Mouse (Mus musculus) thymus, postnatal 4 days (tissue): ENCODE measurements around the gene Ccdc157.
"Not testable (repeated sequence)": the region's sequence is repeated elsewhere in the genome, so short reads cannot be mapped to it uniquely, and the experiment has no call there.

Experiments
- DNase-seq: peaks from one replicate; pipeline ENCODE4 v3.0.0; 2021

Gene Ccdc157

DNA sequence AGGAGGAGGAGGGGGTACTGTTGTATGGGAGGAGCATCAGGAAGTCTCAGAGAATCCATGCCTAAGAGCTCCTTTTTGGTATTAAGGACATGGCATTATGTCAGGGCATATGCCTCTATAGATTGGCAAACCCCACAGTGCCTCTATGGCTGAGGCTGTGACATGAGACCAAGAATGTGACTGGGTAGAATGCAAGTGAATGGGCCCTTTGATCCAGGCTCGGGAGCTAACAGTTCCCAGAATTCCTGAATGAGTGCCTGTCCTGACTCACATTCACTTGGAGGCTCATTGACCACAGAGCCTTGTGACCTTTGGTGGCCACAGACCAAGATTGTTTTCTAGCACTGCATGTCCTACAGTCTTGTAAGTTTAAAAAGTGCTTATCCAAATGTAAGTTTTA, 22.0 kb upstream of the Ccdc157 start:
- no peak for DNase-seq

GRCm38 (mm10) chr11:4177716-4178115, 17.6 kb upstream of the Ccdc157 start:
- no peak for DNase-seq

GRCm38 (mm10) chr11:4174586-4174985, 14.5 kb upstream of the Ccdc157 start:
- DNase-seq = no peak

GRCm38 (mm10) chr11:4166467-4167090, 6.5 kb upstream of the Ccdc157 start:
- DNase-seq = no peak

- no peak for DNase-seq
Observed at GRCm38 (mm10) chr11:4164701-4165100, 4.6 kb upstream of the Ccdc157 start.

GRCm38 (mm10) chr11:4160758-4161480, 826 bp upstream of the Ccdc157 start:
- no peak for DNase-seq

DNA sequence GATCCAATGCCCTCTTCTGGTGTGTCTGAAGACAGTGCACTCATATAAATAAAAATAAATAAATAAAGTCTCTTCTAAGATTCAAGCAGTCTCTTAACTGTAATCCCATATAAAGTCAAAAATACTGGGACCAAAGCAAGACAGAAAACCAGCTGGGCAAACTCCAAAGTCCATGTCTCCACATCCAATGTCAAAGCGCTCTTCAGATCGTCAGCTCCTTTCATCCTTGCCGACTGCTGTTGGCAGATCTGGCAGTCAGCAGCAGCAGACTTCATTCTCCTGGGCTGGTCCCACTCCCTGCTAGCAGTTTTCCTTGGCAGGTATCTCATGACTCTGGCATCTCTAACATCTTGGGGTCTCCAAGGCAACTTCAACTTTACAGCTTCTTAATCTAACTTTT, 1.4 kb downstream of the Ccdc157 start:
- DNase-seq = no peak

- DNase-seq = no peak
Observed at GRCm38 (mm10) chr11:4155641-4156040, 4.5 kb downstream of the Ccdc157 start.

DNA sequence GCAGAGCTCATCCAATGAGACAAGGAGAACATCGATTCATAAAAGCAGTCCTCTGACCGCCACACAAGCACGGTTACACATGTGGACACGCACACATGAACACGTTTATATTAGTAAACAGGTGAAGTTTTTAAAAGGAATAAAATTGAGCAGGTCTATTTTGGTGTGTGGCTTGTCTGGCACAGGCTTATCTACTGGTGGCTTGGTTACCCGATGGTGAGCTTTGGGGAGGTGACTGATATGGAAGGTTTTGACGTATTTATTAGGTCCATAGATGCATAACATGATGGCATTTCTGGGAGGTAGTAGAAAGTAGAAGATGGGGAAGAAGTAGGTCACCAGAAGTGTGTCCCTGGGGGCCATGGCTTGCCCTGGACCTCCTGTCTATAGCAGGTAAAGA, 6.4 kb downstream of the Ccdc157 start:
- DNase-seq = no peak

- DNase-seq = no peak
Observed at GRCm38 (mm10) chr11:4149886-4150285, 10.2 kb downstream of the Ccdc157 start.

DNA sequence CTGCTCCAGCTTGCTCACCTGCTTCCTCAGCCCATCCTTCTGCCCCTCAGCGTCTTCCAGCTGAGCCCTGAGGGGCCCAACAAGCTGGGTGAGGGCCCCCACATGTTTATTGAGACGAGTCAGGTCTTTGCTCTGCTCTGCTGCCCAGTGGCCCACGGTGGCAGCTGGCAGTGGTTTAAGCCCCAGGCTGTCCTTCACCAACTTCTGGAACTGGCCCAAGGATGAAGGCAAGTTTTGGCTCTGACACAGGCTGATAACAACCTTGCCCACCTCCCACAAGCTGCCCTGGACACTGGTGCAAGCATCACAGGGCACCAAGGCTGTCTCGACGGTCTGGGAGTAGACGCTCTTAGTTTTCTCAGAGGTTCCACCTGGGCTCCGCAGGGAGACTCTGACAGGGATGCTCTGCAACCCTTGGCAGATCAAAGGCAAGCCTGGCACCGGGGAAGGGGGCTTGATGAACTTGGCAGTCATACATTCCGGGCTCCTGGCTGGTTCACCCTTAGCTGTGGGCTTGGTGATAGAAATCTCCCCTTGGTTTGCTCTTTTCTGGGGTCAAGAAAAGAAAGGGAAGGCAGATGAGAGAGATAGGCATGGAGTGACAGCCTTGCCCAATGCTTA, 11.4 kb downstream of the Ccdc157 start:
- DNase-seq = no peak

DNA sequence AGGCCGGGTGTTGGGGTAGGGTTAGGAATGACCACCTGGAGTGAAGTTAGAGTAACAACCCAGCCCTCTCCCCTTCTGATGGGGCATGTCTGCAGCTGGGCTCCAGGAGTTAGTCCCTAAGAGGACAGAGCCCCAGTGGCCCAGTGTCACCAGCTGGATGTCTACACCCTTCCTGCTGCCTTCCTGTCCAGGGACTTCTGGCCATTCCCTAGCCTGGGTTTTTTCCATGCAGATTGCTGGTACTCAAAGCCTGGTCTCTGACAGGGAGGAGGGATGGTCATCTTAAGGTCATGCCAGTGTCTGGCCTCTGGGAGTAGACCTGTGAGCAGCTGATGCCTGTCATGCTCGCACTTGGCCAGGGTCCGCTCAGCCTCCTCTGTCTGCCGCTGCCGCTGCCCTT, 12.0 kb downstream of the Ccdc157 start:
- DNase-seq = no peak

GRCm38 (mm10) chr11:4147098-4147497, 13.0 kb downstream of the Ccdc157 start:
- no peak for DNase-seq

GRCm38 (mm10) chr11:4146381-4146780, 13.7 kb downstream of the Ccdc157 start:
- DNase-seq = no peak

- DNase-seq = no peak
Observed at GRCm38 (mm10) chr11:4143281-4144062, 16.6 kb downstream of the Ccdc157 start.

GRCm38 (mm10) chr11:4142352-4142751, 17.7 kb downstream of the Ccdc157 start:
- DNase-seq = no peak

GRCm38 (mm10) chr11:4141505-4141904, 18.6 kb downstream of the Ccdc157 start:
- DNase-seq = no peak

GRCm38 (mm10) chr11:4138964-4139363, 21.1 kb downstream of the Ccdc157 start:
- no peak for DNase-seq

GRCm38 (mm10) chr11:4134986-4135935, 24.8 kb downstream of the Ccdc157 start, which contains the start of gene Rnf215:
Gene Rnf215, plus strand, starts transcription at chr11:4135202.
- peak; percentile 96 for DNase-seq

DNA sequence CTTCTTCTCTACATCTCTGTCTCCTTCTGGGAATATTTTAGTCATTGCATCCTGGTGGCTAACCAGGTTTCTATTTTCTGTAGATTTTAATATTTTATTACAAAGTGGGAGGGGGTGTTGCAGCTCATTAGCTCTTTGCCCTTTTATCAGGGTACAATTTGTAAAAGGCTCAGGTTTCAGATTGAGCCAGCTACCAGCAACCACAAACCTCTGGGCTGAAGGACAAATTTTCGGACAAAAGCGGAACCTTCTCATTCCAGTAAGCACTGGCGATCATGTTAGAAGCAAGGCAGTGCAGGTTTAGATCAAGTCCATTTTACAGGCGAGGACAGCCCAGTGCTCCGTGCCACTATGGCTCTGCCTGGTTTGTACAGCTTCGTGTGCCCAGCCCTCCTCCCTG, 25.7 kb downstream of the Ccdc157 start:
- no peak for DNase-seq

DNA sequence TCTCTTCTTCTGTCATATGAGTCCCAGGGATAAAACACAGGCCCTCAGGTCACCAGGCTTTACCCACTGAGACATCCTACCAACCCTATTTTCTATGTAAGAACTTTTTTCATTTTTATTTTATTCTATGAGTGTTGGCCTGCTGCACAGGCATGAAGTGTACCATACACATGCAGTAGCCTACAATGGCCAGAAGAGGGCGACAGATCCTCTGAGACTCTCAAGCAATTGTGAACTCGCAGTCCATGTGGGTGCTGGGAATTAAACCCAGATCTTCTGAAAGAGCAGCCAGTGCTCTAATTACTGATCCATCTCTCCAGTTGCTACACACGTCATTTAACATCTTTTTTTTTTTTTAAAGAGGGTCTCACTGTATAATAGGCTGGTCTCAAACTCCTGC, 26.6 kb downstream of the Ccdc157 start:
- peak; percentile 44 for DNase-seq

DNA sequence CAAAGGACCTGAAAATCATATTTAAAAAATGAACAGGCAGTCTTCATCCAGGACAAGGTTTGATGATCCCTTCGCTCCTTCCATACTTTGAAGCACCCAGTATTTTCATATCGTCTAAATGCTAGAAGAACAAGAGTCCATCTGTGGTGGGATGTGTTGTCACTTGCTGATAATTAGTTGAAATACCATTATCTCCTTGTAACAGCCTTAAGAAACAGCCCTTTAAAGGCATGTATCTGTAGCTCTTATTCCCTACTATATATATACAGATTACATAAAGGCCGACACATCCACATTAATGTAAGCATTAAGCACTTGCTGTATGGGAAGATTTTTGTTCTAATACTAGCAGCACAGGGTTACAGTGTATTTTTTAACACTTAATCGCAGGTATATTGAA, 31.6 kb downstream of the Ccdc157 start:
- DNase-seq = not testable (repeated sequence)
